Mouse (Mus musculus) megakaryocyte-erythroid progenitor cell, adult 5-6 weeks (primary cell): ENCODE measurements around the gene Pitpnb. TPM values are rescaled to one million over a fixed set of nuclear protein-coding genes. Genes with fewer than 3 reads are reported as not detected.
A peak's percentile ranks its signal among the peaks of the same experiment; 100 is the strongest.

ENCODE experiments used
- ATAC-seq: replicated peaks from 2 replicates; pipeline ENCODE4 v1.8.0; 2016; ENCODE audit warnings: mild to moderate bottlenecking, inconsistent platforms; ENCODE audit not compliant: severe bottlenecking, poor library complexity, low FRiP score, low TSS enrichment
- total RNA-seq, 2 experiments: library from RNA; stranded (forward) in 1 of 2; stranded (reverse) in 1 of 2; fragments of 200-1000, 215-1000 nt in 1 of 2; fragments of >200 nt in 1 of 2; fragmentation: Nextera tagmentation in 1 of 2; gene quantifications; 2 replicates each; pipeline ENCODE4 v1.2.3; 2014 to 2017

Gene Pitpnb
- total RNA-seq, 2 experiments from 2014 or later = 24.2 to 59.5 TPM

DNA sequence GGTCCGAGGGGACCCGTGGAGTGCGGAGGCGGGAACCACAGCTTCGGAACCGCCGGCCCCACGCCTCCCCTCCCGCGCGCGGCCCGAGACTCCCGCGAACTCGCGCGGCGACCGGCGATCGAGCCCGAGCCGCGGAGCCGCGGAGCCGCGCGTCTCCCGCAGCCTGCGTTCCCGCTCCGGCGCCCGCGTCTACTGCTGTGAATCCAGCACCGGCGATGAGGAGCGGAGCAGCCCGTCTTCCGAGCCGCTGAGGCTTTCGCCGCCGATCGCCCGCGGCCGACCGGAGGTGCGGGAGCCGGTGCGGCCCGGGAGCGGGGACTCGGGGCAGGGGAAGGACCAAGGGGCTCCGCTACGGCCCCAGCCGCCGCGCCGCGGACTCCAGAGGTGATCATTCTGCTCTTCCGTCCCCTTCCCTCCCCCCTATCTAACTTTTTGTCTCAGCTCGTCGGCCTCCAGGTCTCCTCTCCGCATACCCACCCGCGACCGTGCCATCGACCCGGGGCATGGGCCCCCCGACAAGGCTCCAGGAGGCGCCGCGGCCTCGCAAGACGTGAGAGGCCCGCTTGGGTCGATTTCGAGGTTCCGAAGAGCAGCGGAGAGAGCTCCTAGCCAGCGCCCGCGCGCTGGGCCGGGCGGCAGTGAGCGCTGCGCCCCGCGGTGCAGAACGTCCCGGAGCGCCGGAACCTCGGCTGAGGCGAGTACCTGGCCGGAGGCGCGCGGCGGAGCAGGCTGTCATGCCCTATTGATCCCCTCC, 87.0 kb downstream of the Pitpnb start:
- no peak for ATAC-seq

DNA sequence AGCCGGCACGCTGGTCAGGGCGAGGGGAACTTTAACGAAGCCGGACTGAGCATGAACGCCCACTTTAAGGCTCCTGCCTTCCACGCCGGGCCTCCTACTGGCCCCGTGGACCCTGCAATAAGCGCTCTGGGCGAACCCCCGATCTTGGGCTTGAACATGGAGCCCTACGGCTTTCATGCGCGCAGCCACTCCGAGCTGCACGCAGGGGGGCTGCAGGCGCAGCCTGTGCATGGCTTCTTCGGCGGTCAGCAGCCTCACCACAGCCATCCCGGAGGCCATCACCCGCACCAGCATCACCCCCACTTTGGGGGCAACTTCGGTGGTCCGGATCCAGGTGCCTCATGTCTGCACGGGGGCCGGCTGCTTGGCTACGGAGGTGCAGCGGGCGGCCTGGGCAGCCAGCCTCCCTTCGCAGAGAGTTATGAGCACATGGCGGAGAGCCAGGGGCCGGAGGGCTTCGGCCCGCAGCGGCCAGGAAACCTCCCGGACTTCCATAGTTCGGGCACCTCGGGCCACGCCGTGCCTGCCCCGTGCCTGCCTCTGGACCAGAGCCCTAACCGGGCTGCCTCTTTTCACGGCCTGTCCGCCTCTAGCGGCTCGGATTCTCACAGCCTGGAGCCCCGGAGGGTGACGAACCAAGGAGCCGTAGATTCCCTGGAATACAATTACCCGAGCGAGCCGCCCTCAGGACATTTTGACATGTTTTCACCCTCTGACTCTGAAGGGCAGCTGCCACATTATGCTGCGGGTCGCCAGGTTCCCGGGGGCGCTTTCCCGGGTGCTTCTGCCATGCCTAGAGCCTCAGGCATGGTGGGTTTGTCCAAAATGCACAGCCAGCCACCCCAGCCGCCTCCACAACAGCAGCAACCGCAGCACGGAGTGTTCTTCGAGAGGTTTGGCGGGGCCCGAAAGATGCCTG, 87.9 kb downstream of the Pitpnb start:
- no peak for ATAC-seq

DNA sequence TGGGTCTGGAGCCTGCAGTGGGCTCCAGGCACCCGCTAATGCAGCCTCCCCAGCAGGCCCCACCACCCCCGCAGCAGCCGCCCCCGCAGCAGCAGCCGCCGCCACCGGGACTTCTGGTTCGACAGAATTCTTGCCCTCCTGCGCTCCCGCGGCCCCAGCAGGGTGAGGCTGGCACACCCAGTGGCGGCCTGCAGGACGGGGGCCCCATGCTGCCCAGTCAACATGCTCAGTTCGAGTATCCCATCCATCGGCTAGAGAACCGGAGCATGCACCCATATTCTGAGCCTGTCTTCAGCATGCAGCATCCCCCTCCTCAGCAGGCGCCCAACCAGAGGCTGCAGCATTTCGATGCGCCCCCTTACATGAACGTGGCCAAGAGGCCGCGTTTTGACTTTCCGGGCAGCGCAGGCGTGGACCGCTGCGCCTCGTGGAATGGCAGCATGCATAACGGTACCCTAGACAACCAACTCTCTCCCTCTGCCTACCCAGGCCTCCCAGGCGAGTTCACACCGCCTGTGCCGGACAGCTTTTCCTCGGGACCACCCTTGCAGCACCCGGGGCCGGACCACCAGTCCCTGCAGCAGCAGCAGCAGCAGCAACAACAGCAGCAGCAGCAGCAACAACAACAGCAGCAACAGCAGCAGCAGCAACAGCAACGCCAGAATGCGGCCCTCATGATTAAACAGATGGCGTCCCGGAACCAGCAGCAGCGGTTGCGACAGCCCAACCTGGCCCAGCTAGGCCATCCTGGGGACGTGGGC, 88.7 kb downstream of the Pitpnb start:
- ATAC-seq = no peak

DNA sequence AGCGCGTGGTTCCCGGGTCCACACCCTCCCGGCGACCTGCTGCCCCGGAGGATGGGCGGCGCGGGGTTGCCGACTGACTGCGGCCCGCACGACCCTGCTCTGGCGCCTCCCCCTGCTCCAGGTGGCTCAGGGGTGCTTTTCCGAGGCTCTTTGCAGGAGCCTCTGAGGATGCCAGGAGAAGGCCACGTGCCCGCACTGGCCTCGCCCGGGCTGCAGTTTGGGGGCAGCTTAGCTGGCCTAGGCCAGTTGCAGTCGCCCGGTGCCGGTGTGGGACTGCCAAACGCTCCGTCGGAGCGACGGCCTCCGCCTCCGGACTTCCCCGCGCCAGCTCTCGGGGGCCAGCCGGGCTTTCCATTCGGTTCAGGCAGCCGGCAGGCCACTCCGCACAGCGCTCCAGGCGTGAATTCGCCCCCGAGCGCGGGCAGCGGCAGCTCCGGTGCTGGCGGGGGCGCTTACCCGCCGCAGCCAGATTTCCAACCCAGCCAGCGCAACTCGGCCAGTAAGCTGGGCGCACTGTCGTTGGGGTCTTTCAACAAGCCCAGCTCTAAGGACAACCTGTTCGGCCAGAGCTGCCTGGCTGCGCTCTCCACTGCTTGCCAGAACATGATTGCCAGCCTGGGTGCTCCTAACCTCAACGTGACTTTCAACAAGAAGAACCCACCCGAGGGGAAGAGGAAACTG, 89.6 kb downstream of the Pitpnb start:
- no peak for ATAC-seq

DNA sequence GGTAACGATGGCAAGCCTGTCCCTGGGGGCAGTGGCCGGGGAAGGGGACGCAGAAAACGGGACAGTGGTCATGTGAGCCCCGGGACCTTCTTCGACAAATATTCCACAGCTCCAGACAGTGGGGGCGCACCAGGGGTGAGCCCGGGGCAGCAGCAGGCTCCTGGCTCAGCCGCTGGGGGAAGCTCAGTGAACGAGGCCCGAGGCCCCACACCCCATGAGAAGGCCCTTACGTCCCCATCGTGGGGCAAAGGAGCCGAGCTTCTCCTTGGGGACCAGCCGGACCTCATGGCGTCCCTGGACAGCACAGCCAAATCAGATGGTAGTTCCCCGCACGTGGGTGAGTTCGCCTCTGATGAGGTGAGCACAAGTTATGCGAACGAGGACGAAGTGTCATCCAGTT, 90.3 kb downstream of the Pitpnb start:
- ATAC-seq = no peak

DNA sequence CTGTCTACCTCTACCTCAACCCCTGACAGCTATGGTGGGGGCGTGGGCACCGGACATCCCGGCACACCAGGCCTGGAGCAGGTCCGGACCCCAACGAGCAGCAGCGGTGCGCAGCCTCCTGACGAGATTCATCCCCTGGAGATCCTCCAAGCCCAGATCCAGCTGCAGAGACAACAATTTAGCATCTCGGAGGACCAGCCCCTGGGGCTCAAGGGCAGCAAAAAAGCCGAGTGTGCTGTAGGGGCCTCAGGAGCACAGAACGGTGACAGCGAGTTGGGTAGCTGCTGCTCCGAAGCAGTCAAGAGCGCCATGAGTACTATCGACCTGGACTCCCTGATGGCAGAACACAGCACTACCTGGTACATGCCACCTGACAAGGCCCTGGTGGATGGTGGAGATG, 90.9 kb downstream of the Pitpnb start:
- ATAC-seq = no peak

DNA sequence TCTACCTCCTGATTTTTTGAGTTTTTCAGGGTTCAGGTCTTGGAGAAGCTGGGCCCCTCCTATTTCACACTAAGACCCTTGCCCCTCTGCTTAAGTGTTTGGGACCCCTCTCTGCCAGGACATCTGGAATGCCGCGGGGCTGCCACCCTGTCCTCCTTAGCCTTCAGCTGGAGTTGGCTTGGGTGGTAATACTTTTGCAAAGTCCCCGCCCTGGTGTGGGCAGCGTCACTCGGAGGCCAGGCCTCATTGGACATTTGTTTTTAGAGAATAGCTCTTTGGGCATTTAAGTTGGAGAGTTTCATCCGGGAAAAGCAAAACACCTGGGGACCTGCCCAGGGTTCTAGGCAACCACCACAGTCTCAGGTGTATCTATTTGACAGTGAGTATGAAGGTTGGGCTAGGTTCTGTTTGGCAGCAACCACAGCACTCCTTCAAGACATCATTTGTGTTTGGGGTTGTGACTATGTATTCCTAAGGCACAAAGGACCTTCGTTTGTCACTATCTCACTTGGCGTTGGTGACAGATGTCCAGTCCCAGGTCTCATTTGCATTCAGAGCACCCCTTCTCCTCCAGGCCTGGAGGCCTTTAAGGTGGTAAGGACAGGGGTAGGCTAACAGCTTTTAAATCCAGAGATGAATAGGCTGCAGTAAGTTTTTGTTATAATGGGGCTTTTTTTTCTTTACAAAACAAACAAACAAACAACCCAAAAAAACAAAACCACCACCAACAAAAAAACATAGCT, 91.7 kb downstream of the Pitpnb start:
- ATAC-seq = no peak

DNA sequence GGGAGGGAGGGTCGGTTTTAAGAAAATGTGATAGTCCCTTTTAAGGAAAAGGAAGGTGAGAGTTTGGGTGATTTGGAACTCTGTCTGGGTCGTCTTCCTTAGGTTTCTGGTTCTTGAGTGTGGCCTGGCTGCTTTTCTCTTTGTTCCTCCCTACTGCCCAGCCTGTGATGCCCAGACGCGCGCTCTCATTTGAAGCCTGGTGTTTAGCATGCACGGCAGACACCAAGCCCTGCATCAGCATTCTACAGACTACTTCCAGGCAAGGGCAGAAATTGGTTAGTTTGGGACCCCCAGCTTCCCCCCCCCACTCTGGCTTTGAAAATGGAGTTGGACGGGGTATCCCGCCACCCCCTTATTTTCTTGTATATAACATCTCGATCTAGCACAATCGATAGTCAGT, 92.4 kb downstream of the Pitpnb start:
- no peak for ATAC-seq

DNA sequence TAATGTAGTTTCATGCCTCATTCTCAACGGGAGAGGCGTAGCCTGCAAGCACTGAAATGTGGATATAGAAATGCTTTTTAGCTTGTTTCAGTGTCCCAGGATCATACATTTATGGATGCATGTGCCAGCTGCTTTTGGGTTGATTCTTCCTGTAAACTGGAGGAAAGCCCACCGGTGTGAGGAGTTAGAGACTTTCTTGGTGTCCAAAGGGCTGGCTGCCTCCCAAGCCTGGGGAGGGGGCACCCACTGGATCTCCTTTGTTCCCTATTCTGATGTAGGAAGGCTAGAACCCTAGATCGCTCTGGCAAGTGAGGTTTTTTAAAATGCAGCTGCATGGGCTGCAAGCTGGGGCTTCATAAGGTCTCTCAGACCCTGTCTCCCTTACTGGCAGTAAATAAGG, 93.1 kb downstream of the Pitpnb start:
- no peak for ATAC-seq

DNA sequence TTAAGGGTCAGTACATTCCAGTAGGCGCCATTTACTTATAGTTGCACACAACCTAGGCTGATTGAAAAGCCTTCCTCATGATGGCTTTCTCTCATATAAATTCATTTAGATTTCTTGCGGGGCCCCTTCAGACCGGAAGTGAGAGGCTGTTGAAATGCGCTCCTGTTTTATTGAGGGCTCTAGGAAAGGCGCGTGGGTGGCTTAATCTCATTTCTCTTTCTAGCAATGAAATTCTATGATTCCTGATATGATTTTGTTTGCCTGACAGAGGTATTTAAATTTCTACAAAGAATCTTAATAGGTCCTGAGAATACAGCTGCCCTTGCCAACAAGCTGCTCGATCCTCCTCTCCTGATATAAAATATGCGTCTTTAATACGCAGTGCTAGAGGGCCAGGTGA, 95.2 kb downstream of the Pitpnb start:
- ATAC-seq = no peak

DNA sequence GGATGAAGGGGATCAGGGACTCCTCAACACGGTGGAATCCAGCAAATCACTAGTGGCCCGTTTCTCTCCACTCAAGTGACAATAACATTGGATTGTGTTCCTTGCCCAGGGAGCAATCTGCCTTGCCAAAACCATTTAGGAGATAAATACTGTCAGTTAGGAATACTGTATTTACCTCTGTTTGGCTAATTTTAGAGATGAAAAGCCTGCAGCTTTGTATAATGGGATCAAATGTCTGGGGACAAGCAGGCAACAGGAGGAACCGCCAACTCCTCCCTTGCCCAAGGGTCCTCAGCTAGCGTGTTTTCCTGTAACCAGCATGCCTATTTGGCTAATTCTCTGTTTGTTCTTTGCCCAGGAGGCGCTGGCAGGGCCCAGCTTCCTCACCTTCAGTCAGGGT, 95.7 kb downstream of the Pitpnb start:
- no peak for ATAC-seq

DNA sequence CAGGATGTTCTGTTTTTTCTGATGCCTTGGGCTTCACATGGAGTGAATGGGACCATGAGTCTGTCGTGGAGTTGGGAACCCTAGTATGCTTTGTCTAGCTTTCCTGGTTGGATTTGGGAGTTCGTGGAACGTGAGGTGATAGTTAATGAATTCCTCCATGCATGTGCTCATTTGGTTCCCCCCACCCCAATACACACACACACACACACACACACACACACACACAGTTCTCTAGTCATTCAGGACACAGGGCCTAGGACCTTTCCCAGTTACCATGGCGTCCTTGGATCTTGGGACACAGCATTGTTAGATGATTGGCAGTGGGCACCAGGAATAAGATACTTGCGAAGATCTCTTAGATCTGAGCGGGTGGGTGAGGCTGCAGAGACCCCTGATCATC, 98.3 kb downstream of the Pitpnb start:
- no peak for ATAC-seq

DNA sequence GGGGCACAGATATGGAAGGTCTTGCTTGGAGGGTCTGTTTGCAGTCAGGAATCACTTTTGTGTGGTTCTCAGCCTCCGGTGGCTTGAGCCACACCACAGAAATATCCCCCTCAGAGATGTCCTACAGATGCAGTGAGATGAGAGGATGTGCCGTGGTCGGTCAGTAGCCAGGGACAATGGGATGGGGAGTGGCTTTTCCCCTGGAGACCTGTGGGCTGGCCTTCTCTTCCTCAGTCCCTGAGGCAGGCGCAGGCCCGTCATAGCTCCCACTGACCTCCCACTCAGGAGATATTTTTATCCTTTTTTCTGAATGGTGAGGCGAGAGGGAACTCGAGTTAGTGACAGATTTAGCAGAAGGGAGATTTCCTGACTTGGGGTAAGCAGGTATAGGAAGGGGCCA, 99.2 kb downstream of the Pitpnb start:
- ATAC-seq = no peak

DNA sequence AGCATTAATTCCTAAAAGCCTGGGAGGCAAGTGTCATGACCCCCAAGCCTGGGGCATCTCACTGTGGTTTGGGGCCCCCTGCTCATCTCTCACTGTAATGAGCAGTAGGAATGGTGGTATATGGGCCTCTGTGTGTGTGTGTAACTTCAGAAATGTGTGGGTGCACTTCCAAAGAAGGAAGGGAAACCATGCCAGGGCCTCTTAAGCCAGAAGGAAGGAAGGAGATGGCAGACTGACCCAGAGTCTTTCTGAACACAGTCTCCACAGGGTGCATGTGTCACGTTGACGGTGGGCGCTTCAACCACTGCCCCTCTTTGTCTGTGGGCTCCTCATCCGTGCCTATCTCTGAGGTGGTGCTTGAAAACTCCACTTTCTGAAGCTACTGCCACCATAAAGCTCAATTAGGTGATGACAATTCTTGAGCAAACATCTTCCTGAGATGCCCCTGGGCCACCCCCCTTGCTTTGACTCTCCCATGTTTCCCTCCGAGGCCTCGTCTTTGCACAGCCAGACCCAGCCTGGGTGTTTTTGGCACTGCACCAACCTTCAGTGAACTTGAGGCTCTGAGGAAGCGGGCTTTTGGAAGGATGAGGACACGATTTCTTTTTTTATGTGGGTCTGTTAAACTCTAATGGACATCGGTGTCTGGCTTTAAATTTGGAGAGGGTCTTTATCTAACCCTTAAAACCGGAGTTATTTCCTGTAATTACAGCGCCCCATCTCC, 100.6 kb downstream of the Pitpnb start:
- no peak for ATAC-seq

DNA sequence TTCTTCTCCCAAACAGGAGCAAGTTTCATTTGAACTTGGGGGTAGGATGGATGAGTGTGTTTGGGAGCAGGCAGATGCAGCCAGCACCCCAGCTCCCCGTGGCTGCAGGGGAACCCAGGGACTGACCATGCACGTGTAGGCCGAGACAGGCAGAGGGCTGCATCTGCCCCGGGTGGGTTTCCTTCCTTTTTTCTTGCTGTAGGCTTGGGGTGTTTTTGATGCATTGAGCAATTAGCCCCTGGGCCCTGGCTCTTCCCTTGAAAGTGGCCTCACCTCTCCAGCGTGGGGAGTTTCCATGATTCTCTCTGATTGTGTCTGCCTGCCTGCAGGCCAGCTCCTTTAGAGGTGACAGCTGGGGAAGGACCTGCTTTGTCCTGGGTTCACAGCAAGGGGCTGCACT, 102.3 kb downstream of the Pitpnb start:
- ATAC-seq = no peak

DNA sequence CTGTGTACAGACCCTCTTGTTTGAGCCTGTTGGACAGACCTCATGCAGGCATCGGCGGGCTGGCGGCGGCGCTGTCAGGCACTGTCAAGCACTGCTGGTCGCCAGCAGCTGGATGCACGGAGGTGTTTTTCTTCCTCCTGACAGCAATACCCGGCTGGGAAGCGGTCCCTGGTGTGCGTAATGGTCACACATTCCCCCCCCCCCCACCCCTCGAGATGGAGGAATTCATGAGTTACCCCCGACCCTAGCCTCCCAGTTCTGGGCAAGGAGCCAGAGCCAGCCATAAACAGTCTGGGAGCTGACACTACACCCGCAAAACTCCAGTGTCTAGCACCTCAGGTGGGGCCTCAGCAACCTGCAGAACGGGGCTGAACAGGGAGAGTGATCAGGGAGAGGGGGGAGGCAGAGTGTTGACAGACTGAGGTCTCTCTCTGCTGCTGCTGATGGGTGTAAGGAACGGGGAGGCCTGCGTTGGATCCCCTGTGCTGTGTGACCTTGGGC, 103.8 kb downstream of the Pitpnb start:
- ATAC-seq = no peak

DNA sequence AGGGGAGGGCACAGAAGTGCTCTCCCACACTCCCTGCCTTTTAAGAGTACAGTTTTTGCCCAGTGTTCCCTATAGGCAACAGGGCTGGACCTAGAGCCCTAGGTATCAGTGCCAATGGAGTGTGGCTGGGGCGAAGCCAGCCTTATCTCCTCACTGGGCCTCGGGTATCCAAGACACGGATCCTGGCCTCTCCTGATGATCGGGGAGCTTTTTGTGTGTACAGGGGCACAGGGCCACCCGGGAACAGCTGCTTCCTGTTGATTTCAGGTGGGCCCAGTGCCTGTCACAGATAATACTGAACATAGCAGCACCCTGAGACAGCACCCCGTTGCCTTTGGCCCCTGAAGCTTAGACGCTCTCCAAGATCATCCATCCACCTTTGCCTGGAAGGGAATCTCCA, 105.7 kb downstream of the Pitpnb start:
- peak; percentile 71 for ATAC-seq

DNA sequence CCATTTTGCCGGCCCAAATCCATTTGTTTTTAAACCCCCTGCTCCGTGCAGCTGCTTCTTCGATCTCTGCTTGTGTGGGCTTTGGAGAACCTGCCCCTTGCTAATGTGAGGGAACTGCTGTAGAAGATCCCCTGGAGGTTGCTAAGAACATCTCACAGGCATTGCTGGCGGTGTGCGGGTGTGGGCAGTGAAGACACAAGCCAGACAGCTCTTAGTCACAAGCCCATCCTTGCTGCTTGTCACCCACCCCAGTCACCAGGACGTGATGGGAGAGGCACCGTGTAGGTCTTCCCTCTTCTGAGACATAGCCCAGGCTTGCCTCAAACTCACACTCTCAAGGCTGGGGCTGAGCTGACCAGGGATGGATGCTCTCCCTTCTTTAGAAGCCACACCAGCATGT, 106.6 kb downstream of the Pitpnb start:
- ATAC-seq = no peak
